Mouse (Mus musculus) midbrain, embryonic 13.5 days (tissue): Measurements from ENCODE around the gene Gm12184. TPM values are rescaled to one million over a fixed set of nuclear protein-coding genes. Genes with fewer than 3 reads are reported as not detected.

Experiments
- ATAC-seq: fragments of 200-750 bp; cut with Nextera tagmentation; 2 replicates; pipeline ENCODE4 v1.8.0; 2017; ENCODE audit warnings: mild to moderate bottlenecking, moderate TSS enrichment, moderate library complexity
- H3K27ac ChIP-seq: fragments of 300-500 bp; sonication (generic); 2 replicates; pipeline ENCODE4 v1.5.1; 2015; ENCODE audit warnings: inconsistent platforms, mild to moderate bottlenecking, moderate library complexity
- H3K27me3 ChIP-seq: fragments of 300-500 bp; sonication (generic); 2 replicates; pipeline ENCODE4 v1.6.1; 2015; ENCODE audit warnings: mild to moderate bottlenecking, inconsistent platforms
- H3K36me3 ChIP-seq: fragments of 300-500 bp; sonication (generic); 2 replicates; pipeline ENCODE4 v1.6.1; 2015; ENCODE audit warnings: mild to moderate bottlenecking, inconsistent platforms
- H3K4me1 ChIP-seq: fragments of 300-500 bp; sonication (generic); replicated peaks from 2 replicates; pipeline ENCODE4 v1.6.1; 2015; ENCODE audit warnings: inconsistent platforms
- H3K4me2 ChIP-seq: fragments of 300-500 bp; sonication (generic); replicated peaks from 2 replicates; pipeline ENCODE4 v1.6.1; 2015; ENCODE audit warnings: moderate library complexity, mild to moderate bottlenecking, inconsistent platforms
- H3K4me3 ChIP-seq: fragments of 300-500 bp; sonication (generic); replicated peaks from 2 replicates; pipeline ENCODE4 v1.5.1; 2015; ENCODE audit warnings: mild to moderate bottlenecking, inconsistent platforms
- H3K9ac ChIP-seq: fragments of 300-500 bp; sonication (generic); replicated peaks from 2 replicates; pipeline ENCODE4 v1.6.1; 2015; ENCODE audit warnings: mild to moderate bottlenecking, inconsistent platforms
- H3K9me3 ChIP-seq: fragments of 300-500 bp; sonication (generic); 2 replicates; pipeline ENCODE4 v1.6.1; 2016; ENCODE audit warnings: mild to moderate bottlenecking, inconsistent platforms
- WGBS: fragments of 180-500 bp; shearing (Covaris S2); methylation state at CpG from one replicate; pipeline ENCODE4 v1.1.7; 2015; 5-methylcytosine and 5-hydroxymethylcytosine counted together
- polyA plus RNA-seq: library from polyadenylated mRNA; unstranded; fragments of >200 nt; fragmentation: Nextera tagmentation; extraction: Ambion mirVana; gene quantifications from 2 replicates; pipeline ENCODE4 v1.2.1, GENCODE M21; 2015

Gene Gm12184
- polyA plus RNA-seq, 1 experiment from 2014 or later: 3.4 TPM

DNA sequence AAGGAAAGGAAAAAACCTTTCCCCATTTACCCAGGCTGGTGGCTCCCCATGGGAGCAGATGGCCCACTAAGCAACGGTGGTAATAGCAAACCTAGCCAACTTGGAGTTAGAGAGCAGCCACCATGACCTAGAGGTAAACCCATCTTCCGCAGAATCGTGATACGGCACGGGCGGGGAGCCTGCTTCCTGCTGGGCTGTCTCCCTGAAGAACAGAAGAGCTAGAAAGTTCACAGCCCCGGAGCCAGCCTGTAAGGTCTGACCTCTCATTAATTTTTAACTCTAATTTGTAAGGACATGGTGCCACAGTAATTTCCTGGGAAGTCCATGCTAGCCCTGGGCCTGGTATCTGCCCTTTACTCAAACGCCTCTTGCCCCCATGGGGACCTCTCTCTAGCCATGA lies 35.5 kb downstream of the Gm12184 start:
- ATAC-seq: no peak
- H3K36me3 ChIP-seq: no peaks in the 10 kb centered on the region
- no peaks in the 10 kb centered on the region for H3K9me3 ChIP-seq
- no peak overlapping the region for H3K9ac ChIP-seq
- no peak overlapping the region for H3K4me2 ChIP-seq
- no peak overlapping the region for H3K4me3 ChIP-seq
- H3K27ac ChIP-seq: no peak overlapping the region
- no peaks in the 10 kb centered on the region for H3K4me1 ChIP-seq
- WGBS: 67% methylated on average over 8 of the region's 8 CpGs
- H3K27me3 ChIP-seq: no peaks in the 10 kb centered on the region

DNA sequence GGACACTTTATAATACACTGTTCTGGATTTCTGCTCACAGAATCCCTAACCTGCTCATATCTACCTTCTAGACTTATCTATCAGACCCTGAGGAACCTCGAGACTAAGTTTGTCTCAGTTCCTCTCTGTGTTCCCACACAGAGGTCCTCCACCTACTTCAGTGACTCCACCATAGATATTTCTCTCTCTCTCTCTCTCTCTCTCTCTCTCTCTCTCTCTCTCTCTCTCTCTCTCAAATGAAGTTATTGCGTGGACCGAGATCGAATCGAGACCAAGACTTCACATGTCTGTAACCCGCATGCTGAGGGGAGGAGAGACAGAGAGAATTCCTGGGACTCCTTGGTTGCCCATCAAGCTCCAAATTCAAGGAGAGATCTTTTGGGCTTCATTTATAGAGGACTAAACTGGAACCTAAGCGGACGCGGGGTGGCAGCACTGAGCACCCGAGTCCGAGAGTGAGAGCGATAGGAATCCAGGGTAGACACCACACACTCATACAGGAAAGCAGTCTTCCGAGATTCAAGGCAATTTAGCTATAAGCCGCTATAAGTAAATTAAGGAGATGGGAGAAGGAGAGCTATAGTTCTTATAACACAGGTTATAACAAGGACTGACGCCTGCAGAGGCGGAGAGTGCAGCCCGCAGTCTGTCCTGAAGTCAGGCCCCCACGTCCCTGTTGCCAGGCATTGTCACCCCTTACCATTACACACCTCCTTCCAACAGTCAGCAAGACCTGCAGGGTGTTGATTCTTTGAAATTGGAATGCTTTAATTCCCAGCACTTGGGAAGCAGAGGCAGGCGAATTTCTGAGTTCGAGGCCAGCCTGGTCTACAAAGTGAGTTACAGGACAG lies 36.3 kb downstream of the Gm12184 start:
- Histone ChIP-seq H3K27ac (no peak overlapping the region), H3K9me3 (no peaks in the 10 kb centered on the region), H3K27me3 (no peaks in the 10 kb centered on the region), H3K4me1 (no peaks in the 10 kb centered on the region), H3K9ac (no peak overlapping the region; the same call in 1 of the 2 replicates), H3K36me3 (no peaks in the 10 kb centered on the region), H3K4me2 (peak overlapping the region; percentile 44), H3K4me3 (peak overlapping the region; percentile 20)
- WGBS: 15% methylated on average over 20 of the region's 20 CpGs
- ATAC-seq: peak; percentile 60

GRCm38 (mm10) chr11:48789215-48789614 lies 37.2 kb downstream of the Gm12184 start:
- Histone ChIP-seq H3K9ac (no peak overlapping the region), H3K36me3 (no peaks in the 10 kb centered on the region), H3K4me3 (no peak overlapping the region), H3K9me3 (no peaks in the 10 kb centered on the region), H3K27me3 (no peaks in the 10 kb centered on the region), H3K4me2 (peak overlapping the region; percentile 58; the same call in 1 of the 2 replicates), H3K27ac (no peak overlapping the region), H3K4me1 (no peaks in the 10 kb centered on the region)
- WGBS: 90% methylated on average over 5 of the region's 5 CpGs
- no peak for ATAC-seq

GRCm38 (mm10) chr11:48788311-48789089 lies 38.0 kb downstream of the Gm12184 start:
- peak overlapping the region; percentile 26 for H3K27ac ChIP-seq
- no peaks in the 10 kb centered on the region for H3K36me3 ChIP-seq
- H3K9ac ChIP-seq: peak overlapping the region; percentile 52
- peak overlapping the region; percentile 58 for H3K4me2 ChIP-seq
- peak overlapping the region; percentile 43 for H3K4me3 ChIP-seq
- no peaks in the 10 kb centered on the region for H3K27me3 ChIP-seq
- WGBS: 7% methylated on average over 16 of the region's 16 CpGs
- H3K9me3 ChIP-seq: no peaks in the 10 kb centered on the region
- no peaks in the 10 kb centered on the region for H3K4me1 ChIP-seq
- ATAC-seq: peak; percentile 84

DNA sequence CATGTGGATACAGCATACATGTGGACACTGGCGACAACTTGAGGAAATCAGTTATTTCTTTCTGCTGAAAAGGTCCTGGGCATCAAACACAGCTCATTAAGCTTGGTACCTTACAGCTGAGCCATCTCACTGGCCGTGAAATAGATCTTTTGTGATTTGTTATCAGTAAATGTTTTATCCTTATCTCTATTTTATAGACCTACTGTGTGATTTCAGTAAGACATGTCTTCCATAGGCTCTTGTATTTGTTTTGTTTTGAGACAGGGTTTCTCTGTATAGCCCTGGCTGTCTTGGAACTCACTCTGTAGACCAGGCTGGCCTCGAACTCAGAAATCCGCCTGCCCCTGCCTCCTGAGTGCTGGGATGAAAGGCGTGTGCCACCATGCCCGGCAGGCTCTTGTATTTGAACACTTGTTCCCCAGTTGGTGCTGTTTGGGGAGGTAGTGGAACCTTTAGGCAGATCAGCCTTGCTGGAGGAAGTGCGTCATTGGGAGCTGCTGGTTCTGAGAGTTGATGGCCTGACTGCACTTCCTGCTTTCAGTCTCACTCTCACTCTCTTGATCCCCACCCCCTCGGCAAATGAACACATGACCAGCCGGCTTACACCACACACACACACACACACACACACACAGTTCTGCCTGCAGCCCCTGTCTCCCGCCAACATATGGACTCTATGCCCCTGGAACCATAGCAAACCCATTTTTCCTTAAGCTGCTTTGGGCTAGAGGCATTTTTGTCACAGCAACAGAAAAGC lies 38.8 kb downstream of the Gm12184 start:
- H3K36me3 ChIP-seq: no peaks in the 10 kb centered on the region
- 45% methylated on average over 10 of the region's 10 CpGs for WGBS
- ATAC-seq: peak; percentile 81
- H3K4me3 ChIP-seq: peak overlapping the region; percentile 43
- H3K9me3 ChIP-seq: no peaks in the 10 kb centered on the region
- H3K4me2 ChIP-seq: peak overlapping the region; percentile 58
- H3K27ac ChIP-seq: no peak overlapping the region
- no peaks in the 10 kb centered on the region for H3K27me3 ChIP-seq
- H3K4me1 ChIP-seq: no peaks in the 10 kb centered on the region
- no peak overlapping the region for H3K9ac ChIP-seq

DNA sequence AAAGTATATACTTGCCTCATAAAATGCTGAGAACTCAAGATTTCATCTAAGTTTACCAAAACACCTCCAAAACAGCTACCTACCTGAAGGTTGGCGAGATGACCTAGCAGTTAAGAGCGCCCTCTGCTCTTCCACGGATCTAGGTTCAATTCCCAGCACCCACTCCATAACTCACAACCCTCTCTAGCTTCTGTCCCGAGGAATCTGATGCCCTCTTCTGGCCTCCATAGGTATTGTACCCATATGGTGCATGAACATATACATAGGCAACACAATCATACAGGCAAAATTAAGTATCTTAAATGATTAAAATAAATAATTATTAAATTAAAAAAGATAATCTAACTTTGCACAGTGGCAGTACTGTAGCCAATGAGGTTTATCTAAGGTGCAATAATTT lies 44.2 kb downstream of the Gm12184 start:
- Histone ChIP-seq H3K27me3 (no peaks in the 10 kb centered on the region), H3K9ac (no peak overlapping the region), H3K4me1 (no peaks in the 10 kb centered on the region), H3K9me3 (0 out of 2 replicates have a peak, but pooled peaks cover 2% of the 10 kb centered on the region), H3K27ac (no peak overlapping the region), H3K4me2 (no peak overlapping the region), H3K4me3 (no peak overlapping the region), H3K36me3 (no peaks in the 10 kb centered on the region)
- WGBS: 95% methylated on average over 4 of the region's 4 CpGs
- ATAC-seq: no peak

DNA sequence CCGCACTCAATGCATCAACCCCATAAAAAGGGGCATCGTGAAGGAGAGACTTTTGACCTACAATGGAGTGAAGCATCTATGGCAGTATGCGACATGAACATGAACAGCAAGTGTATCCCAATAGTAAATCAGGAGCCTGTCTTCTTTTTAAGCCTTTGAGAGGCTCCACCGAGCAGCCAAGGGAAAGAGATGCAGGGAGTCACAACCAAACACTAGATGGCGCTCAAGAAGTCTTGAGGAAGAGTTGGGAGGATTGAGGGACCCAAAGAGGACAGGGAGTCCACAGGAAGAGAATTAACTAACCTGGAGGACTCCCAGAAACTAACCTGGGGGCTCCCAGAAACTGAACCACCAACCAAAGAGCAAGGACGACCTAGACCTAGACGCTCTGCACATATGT lies 47.0 kb downstream of the Gm12184 start:
- H3K9me3 ChIP-seq: 0 out of 2 replicates have a peak, but pooled peaks cover 2% of the 10 kb centered on the region
- H3K9ac ChIP-seq: no peak overlapping the region
- H3K27ac ChIP-seq: no peak overlapping the region
- 32% methylated on average over 7 of the region's 7 CpGs for WGBS
- no peak overlapping the region for H3K4me2 ChIP-seq
- H3K4me3 ChIP-seq: no peak overlapping the region
- ATAC-seq: no peak
- peaks cover 6% of the 10 kb centered on the region for H3K4me1 ChIP-seq
- H3K27me3 ChIP-seq: no peaks in the 10 kb centered on the region
- no peaks in the 10 kb centered on the region for H3K36me3 ChIP-seq

GRCm38 (mm10) chr11:48777303-48777702 lies 49.2 kb downstream of the Gm12184 start:
- WGBS: 92% methylated on average over 9 of the region's 9 CpGs
- Histone ChIP-seq H3K4me2 (no peak overlapping the region), H3K36me3 (no peaks in the 10 kb centered on the region), H3K4me1 (peaks cover 10% of the 10 kb centered on the region), H3K27ac (no peak overlapping the region), H3K9me3 (0 out of 2 replicates have a peak, but pooled peaks cover 2% of the 10 kb centered on the region), H3K4me3 (no peak overlapping the region), H3K27me3 (no peaks in the 10 kb centered on the region), H3K9ac (no peak overlapping the region)
- ATAC-seq: no peak

DNA sequence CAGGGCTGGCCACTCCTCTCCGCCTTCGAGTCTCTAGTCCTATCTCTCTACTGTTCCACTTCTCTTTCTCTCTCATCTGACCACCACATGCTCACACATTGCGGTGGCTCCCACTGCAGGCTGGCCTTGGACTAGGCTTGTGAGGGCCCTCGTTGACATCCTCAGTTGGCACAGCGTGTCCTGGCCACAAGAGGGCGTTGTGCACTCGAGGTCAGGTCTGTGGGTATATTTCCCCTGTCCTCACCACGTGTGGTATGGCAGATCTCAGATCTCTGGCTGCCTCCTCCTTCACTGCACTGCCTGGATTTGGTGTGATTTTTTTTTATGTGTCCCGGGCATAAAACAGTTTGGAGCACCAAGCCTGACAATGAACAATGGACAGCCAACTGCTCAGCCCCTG lies 49.8 kb downstream of the Gm12184 start:
- no peaks in the 10 kb centered on the region for H3K9me3 ChIP-seq
- ATAC-seq: no peak
- 53% methylated on average over 9 of the region's 9 CpGs for WGBS
- no peak overlapping the region for H3K27ac ChIP-seq
- no peaks in the 10 kb centered on the region for H3K27me3 ChIP-seq
- no peak overlapping the region for H3K4me3 ChIP-seq
- peaks cover 10% of the 10 kb centered on the region for H3K4me1 ChIP-seq
- H3K4me2 ChIP-seq: no peak overlapping the region
- H3K36me3 ChIP-seq: no peaks in the 10 kb centered on the region
- no peak overlapping the region for H3K9ac ChIP-seq

GRCm38 (mm10) chr11:48775483-48775882 lies 51.0 kb downstream of the Gm12184 start:
- Histone ChIP-seq H3K9me3 (no peaks in the 10 kb centered on the region), H3K27me3 (no peaks in the 10 kb centered on the region), H3K9ac (no peak overlapping the region), H3K4me2 (peak overlapping the region; percentile 40), H3K4me1 (peaks cover 10% of the 10 kb centered on the region), H3K4me3 (no peak overlapping the region), H3K27ac (no peak overlapping the region), H3K36me3 (no peaks in the 10 kb centered on the region)
- WGBS: 3% methylated on average over 7 of the region's 7 CpGs
- 0 out of 2 replicates have a peak, but pooled peaks have one; percentile 19 for ATAC-seq
